Mouse (Mus musculus): ENCODE measurements around the gene Bnc2.

Bnc2 gene

DNA sequence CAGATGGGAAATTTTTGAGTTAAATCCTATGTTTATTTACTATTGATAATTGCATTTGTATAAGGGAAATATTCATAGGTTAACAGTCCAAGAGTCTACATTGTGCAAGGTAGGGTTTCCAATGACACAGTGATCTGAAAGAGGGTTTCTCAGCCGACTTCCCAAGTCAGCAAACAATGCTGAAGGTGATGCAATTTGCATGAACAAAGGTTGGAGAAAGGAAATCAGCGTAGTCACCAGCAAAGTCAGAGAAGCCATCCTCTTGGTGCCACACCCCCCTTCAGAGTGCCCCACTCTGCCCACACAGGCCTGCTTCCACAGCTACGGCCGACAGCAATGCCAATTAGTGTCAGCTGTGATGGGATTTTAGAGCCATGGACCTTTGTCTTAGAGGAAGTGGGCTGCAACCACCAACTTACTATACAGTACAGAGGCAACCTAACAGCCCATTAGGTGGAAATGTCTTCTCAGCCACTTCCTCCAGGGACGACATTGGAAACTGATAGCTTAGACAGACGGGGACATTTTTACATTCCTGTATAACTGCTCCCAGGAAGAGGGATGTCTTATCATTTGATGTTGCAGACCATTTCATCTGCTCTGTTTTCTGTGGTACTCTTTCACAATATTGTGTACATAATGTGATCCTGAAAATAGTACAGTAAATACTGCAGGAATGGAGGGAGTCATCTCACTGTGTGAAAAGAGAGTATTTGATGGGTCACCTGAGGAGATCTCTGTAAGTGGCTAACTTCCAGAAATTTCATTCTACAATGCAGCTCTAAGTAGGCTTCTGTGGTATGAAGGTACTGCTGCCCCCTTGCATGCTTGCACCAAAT lies 243.2 kb downstream of the Bnc2 start:
- no peak for DNase-seq (ENCODE audit: low read depth)

DNA sequence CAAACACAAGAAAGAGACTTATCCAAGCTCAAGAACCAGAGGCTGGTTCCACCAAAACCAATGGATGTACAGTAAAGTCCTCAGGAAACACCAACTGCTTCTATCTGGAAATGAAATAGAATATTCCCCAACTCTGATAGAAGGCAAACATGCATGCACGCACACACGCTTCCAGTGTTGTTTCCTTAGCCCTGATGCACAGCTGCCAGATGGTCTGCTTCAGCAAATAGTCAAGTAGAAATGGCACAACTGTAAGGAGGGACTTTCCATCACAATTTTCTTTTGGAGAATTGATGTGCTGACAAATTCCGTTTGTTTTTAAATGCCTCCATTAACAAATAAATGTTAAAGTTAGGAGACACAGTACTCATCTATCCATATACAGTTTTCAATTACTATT lies 247.1 kb downstream of the Bnc2 start:
- no peak for DNase-seq (ENCODE audit: low read depth)

DNA sequence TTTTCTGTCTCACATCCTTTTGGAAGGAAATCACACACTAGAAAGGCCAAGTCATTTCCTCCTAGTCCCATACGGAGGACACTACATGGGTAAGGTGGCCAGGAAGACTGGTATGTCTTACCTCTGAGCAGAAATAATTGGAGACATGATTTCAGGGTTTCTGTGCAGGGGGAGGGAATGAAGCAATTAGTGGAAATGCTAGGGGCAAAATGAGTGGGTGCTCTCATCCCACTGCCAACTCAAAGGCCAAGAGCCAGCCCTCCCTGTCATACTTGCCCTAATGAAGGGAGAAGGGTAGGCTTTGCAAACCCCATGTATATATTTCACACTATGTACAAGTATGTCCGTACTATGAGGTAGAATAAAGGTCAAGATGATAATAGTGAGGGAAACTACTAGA lies 263.6 kb downstream of the Bnc2 start:
- DNase-seq (ENCODE audit: low read depth), result no peak

DNA sequence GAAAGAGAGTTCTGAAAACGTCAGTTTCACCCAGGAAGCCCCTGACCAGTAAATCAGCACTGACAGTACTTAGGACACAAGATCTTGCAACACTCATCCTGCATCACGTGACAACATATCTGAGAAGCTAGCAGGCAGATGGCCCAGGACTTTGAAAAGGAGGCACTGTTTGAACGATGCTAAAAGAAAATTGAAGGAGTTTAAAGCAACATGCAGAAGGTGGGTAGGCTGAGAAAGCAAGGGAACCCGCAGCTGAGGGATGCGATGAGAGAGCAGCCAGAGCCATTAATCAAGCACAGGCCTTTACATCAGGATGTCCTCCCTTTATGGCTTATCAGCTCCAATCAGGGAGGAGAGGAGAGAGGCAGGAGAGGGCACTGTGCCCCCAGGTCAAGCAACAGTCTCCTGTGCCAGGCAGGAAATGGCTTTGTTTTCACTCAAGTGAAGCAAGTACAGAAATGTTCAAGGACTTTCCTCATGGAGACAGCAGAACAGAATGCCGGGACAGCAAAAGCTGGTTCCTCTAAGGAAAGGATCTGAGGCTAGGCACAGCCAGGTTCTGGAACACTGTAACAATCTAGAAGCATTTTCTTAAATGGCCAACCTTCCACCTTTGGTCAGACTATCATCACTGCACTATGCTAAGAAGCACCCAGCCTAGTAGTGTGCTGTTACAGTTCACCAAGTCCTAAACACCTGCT lies 267.6 kb downstream of the Bnc2 start:
- DNase-seq (ENCODE audit: low read depth), result no peak

DNA sequence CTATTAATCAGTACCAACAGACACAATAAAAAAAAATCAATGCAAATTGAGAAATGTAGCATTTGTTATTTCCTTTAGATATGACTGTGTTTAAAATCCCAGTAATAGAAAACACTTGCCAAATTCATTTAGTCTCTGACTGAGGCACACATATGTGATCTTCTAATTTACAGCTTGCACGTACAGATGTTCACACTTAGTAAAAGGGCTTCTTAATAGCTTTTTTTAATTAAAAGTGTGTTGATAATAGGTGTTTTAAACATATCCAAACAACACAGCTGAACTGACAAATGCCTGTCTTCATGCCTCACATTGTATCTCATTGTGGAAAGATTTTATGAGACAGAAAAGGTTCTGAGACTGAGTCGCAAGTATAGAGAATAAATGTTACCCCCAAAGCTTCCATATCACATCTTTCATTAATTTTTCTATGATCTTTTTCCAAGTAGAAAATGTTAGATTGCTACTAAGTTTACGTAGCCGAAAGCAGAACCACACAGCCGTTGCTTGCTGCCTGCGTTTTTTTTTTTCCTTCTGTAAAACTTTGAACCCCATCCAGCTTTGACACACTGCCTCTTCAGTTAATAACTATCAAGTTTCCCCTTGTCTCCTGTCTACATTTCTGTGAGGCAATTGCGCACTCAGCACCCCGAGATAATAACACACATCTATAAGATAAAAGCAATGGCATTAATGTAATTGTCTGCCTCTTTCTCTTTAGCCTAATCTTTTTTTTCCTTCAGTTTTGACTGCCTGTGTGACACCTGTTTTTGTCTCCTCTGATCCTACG lies 271.5 kb downstream of the Bnc2 start:
- no peak for DNase-seq (ENCODE audit: low read depth)

DNA sequence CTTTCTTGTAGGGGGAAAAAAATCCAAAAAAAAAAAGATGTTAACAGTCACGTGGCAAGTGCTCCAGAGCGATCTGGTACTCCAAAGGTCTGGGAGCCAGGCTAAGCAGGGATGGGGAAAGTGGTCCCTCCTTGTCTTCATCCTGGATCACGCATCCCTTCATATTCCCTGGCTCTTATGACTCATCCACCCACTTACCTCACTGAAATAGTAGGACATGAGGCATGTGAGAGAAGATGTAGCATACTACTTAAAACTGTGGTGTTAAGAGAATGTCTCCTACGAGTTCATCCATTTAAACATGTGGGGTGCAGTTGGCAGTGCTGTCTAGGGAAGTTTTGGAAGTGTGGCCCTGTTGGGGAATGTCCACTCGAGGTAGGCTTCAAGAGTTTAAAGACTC lies 286.1 kb downstream of the Bnc2 start:
- DNase-seq (ENCODE audit: low read depth), result no peak

DNA sequence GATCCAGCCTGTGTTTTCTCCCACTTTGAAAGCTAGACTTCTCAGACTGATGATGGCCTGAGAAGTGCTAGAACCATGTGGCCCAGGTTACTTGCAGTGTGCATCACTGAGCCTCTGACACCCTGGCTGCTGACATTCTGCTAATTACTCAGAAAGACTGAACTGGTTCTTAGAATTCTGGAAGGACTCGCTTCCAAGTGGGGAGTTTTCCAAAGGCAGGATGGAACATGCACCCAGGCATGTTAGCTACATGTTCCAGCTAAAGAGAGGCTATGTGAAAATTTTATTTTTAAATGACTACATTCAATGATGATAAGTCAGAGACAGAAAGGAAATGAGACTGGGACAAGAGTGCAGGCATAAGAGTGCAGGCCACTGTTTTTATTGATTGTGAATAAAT lies 289.9 kb downstream of the Bnc2 start:
- no peak for DNase-seq (ENCODE audit: low read depth)

DNA sequence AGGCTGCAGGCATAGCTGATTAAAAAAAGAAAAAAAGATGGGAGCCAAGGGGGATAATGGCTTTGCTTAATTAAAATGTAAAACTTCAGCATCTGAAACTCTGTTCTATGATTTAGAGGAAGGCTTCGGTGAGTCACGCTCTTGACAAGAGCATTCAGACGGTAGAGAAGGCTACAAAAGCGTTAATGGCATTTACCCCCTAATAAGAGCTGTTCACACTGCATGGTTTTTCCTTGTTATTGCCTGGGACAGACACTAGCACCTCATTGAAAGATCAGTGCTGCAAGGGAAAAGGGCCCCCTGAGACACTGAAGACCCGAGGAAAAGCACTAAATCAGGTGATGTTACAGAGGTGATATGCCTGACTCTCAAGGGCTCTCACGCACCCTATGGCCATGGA lies 295.8 kb downstream of the Bnc2 start:
- no peak for DNase-seq (ENCODE audit: low read depth)

DNA sequence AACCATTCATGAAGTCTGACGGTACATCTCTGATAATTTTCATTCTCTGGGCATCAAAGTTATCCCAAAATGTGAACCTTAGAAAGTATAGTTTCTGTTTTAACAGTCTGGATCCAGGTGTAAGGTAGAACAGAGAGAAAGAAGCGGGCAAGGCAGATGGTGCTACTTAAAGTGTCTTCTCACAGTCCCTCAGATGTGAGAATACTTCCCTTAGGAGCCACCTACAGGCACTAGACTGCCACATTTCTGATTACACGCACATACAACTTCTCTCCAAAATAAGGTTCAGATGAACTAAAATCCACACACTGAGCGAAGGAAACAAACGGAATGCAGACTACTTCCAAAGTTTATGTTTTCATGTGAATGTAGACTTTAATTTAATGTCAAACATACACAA lies 297.6 kb downstream of the Bnc2 start:
- DNase-seq (ENCODE audit: low read depth), result no peak

DNA sequence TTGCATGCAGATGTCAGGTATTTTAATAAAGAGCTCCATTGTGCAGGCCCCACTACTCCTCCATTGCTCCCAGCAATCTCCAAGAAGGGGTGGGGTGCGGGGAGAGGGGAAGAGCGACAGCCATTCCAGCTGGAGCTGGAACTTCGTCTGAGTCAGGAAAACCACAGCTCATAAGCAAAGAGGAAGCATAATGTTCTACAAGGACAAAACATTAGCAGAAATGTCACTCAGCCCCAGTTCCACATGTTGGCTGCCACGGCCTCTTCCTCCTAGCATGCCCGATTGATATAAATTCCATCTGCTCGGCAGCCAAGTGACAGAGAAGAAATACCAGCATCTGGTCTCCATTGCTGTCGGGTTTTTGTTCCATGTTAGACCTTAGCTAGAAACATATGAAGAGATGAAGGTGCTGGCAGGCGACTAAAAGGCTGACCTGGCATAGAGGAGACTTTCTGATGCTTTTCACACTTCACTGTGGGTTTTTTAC lies 312.7 kb downstream of the Bnc2 start:
- DNase-seq (ENCODE audit: low read depth), result no peak

DNA sequence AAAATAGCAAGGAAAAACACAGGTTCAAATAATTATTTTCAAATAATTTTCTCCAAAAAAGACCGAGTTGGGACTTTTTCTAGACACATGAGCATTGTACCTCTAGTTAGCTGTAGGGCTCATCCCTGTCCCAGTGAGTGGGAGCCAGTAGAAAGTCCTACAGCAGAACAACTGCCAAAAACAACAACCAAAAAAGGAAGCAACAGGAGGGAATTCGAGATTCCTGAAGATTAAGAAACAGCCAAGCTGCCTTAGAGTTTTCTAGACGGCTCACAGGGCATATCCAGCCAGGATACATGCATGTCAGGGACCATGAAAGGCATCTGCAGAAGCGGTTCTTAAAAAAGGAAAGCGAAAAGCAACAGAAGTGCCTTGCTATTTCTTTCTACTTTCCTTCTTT lies 313.9 kb downstream of the Bnc2 start:
- no peak for DNase-seq (ENCODE audit: low read depth)

DNA sequence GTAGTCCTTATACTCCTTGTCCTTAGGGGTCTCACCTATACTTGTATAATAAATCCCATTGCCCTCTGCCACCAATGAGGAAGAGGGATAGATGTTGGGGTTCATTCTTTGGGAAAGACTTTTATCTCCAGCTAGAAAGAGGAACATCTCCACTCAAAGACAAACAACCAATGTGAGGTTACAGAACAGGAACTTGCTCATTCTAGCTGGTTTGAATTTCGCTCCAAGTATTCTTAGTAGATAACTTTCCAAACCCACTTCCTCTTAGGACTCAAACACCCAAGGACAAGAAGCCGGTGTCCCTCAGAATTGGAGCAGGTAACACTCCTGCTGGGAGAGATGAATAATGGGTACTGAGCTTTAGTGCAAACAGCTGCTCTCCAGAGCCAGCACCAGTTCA lies 315.1 kb downstream of the Bnc2 start:
- DNase-seq (ENCODE audit: low read depth), result no peak

DNA sequence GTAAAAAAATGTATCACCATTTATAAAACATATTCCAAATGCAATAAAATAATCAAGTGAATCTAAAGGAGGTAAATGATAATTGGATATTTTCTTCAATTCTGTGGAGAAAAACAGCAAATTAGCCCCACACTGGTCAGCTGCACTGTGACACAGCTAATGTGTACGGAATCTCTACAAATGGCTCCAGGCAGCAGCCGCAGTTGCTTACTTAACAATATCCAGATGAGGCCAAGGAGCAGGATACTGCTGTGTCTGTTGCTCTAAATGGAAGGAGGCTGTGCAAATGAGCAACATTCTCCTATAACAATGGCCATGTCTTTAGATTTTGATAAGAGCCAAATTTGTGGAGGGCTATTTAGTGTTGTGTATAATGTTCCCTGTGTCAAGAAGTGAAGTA lies 316.9 kb downstream of the Bnc2 start:
- DNase-seq (ENCODE audit: low read depth), result no peak

DNA sequence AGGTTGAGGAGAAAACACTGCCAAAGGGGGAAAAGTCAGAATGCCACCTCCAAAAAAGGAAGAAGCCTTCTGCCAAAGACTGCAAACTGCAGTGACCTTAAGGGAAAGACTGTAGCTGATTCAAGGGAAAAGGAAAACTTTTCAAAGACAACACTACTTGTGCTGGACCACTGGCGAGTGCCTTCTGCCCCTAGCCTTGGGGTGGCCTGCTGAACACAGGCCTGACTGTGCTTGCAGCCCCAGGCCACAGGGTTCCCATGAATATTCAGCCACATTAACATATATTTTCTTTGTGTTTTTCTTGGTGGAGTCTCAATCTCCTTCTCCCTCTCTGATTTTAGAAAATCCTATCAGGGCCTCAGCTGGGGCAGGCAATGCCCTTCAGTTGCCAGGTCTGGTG lies 317.7 kb downstream of the Bnc2 start:
- no peak for DNase-seq (ENCODE audit: low read depth)

DNA sequence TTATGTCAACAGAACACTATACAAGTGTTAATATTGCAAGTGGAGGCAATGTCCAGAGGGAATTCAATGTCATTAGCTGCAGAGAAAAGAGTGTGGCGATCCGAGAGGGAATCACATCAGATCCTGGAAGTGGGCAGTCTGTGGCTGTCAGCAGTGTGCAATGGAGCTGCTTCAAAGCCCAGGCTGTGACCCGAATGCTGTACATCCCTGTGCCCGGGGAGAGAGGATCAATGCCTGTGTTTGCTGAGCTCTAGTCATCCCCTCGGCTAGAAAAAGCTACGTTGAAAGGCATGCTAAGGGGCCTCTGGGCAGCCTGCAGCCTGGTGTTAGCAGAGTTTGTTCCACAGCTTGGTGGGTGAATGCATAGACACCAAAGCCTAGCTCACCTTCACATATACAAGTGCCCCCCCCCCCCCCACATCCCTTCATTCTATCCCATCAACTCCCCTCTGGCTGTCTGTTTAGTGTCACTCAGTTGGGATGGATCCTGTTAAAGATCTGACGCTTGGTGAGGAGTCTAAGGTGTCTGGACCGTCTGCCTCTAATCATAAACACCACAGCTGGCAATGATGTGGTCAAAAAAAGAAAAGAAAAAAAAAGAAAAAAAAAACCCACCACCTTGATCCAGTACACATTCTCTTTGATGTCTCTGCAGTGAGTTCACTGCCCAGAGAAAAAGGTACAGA lies 318.5 kb downstream of the Bnc2 start:
- DNase-seq (ENCODE audit: low read depth), result no peak

DNA sequence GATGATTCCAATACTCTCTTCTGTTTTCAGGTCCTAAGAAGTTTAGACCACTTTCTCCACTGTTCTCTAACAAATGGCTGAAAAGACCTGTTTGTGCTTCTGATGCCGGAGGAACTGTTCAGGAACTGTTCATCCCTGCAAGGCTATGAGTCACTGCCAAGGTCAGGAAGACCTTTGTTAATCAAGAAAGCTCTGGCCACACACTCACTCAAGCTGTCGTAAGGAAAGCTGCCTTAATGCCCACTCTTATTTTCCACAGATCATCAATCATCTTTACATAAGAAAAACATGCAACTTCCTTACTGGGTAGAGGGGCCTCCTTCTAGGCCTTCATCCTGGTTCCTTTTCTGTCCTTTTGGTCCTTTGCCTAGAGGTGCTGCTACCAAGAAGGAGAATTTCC lies 322.4 kb downstream of the Bnc2 start:
- DNase-seq (ENCODE audit: low read depth), result no peak

DNA sequence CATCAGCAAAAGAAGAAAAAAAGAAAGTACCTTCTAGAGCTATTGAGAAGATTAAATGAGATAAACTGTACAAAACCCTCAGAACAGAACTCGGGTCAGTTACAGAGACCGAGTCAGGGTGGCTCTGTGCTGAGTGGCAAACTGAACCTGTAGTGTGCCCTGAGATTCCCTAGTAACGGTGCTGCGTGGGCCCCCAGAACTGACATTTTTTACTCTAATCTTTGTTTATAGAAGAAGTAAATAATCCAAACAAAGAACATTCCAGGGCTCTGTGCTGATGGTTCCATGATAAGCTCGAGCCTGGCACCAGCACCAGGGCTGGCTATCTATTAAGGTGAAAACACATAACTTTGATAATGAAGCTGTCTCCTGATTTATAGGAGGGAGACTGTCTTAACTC lies 325.5 kb downstream of the Bnc2 start:
- DNase-seq (ENCODE audit: low read depth), result no peak

DNA sequence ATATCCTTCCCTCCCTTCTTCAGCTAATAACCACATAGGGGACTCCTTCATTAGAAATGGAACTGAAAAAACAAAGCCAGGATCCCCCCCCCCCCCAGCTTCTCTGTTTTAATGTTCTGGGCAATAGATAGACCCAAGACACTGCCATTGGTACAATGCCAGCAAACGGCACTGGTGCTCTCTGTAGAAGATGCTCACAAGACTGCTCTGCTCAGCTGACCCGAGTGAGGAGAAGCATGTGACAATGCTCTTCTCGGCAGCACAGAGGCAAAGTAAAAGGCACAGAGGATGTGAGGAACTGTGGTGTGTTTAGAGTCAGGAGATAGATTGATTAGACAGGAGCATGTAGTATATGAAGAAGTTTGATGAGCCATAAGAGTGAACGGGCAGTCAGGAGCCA lies 335.9 kb downstream of the Bnc2 start:
- DNase-seq (ENCODE audit: low read depth), result no peak

DNA sequence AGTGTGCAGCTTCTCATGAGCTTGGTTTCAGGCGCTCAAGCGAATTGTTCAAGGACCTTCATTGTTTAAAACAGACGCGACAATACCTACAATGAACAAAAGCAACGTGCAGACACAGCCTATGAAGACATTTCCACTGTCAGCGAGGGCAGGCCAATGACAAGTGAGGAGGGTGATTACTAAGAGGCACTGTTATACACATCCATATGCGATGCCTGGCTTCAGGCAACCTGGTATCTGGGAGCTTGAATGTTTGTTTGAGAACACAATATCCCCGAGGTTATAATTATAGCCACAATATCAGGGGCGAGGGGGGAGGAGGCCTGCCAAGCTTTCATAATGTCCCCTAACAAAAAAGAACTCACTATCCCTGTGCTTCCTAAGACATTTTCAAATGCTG lies 343.1 kb downstream of the Bnc2 start:
- no peak for DNase-seq (ENCODE audit: low read depth)

DNA sequence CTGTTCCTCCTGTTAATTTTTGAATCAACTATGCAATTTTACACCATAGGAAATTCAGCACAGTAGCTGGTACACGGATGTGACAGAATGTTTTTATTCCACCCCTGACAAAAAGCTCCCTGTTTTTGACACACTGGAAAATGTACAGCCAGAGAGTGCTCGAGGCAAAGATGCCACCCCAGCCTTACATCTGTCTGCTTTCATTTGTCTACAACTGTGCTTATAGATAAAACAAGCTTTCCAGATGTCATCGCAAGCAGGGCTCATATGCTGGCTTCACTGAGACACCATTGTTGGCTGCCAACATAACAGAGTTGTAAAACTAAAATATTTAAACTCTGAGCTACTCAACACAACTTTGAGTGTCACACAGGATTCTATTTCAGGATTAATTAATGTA lies 343.6 kb downstream of the Bnc2 start:
- DNase-seq (ENCODE audit: low read depth), result no peak

DNA sequence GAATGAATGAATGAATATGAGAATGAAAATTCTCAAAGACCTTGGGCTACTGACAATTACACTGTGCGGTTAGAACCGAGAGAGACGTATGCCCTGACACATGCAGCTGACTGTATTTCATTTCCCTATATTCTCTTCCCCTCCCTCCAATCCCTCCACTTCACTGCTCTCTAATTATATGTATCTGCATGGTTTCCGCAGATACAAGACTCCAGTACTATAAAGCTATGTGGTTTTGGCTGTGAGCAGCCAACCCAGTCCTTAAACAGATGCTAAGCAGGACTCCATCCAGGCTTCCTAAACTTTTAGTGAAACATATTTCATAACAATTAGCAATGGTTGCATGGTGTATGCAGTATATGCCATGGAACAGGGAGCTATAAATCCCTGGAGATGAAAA lies 344.6 kb downstream of the Bnc2 start:
- DNase-seq (ENCODE audit: low read depth), result no peak

DNA sequence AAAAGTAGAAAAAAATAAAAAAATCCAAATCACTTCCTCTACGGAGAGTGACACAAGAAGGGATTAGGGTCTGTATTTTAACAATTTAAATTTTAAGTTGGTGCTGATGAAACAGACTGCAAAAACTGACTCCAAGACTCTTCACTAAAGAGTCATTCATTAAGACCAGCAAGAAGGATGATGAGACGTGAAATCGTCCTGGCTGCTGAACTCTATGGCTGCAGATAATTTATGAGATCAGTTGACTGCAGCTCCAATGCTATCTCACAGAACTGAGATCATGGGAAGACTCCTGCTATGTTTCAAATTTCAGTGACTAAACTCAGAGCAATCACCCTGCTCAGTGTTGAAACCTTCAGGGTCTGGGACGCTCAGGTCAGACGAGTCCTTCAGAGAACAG lies 345.4 kb downstream of the Bnc2 start:
- no peak for DNase-seq (ENCODE audit: low read depth)
